ENCODE assay signal across 1 mouse cellular context in genomic region chr17:33759767-33760254, GRCm38 (mm10).
TF ChIP-seq lines count a peak whose summit lies in the region.

No protein-coding gene starts in this region.

TF ChIP-seq in CH12.LX, 34 proteins besides CTCF, POLR2A, EP300 and RAD21:
- TF ChIP-seq IRF4 (IDR thresholded peaks at IDR 0.05; ENCODE audit: low read depth, low read length) (no peak; the same call in 1 of the 2 replicates), PAX5 (IDR thresholded peaks at IDR 0.05; ENCODE audit: low read length) (no peak), SIN3A (IDR thresholded peaks at IDR 0.05; ENCODE audit: low read length) (peak; percentile 58), ZC3H11A (IDR thresholded peaks at IDR 0.05; ENCODE audit: low read depth, low read length) (no peak), TBP (conservative IDR thresholded peaks at IDR 0.05; ENCODE audit: low read depth, low read length) (no peak), ETS1 (conservative IDR thresholded peaks at IDR 0.05; ENCODE audit: low read depth, low read length) (no peak), BHLHE40 (IDR thresholded peaks at IDR 0.05; ENCODE audit: low read depth, low read length) (no peak), ZKSCAN1 (IDR thresholded peaks at IDR 0.05; ENCODE audit: borderline replicate concordance, low read depth, low read length) (no peak), MAFK (IDR thresholded peaks at IDR 0.05; ENCODE audit: insufficient replicate concordance, low read length) (no peak), GABPA (IDR thresholded peaks at IDR 0.05; ENCODE audit: insufficient replicate concordance, low read depth, low read length) (no peak), E2F4 (IDR thresholded peaks at IDR 0.05; ENCODE audit: insufficient replicate concordance, low read depth, low read length) (no peak), ZNF384 (IDR thresholded peaks at IDR 0.05; ENCODE audit: low read depth, low read length) (no peak), SMC3 (IDR thresholded peaks at IDR 0.05; ENCODE audit: low read depth, low read length) (no peak), HCFC1 (IDR thresholded peaks at IDR 0.05; ENCODE audit: low read depth, low read length) (no peak), CHD1 (IDR thresholded peaks at IDR 0.05; ENCODE audit: low read depth, low read length) (no peak; the same call in 1 of the 2 replicates), MYC (IDR thresholded peaks at IDR 0.05; ENCODE audit: low read depth, low read length) (no peak), MEF2A (IDR thresholded peaks at IDR 0.05; ENCODE audit: borderline replicate concordance, low read depth, low read length) (no peak), JUN (IDR thresholded peaks at IDR 0.05; ENCODE audit: insufficient read depth, low read depth, low read length) (no peak), USF1 (IDR thresholded peaks at IDR 0.05; ENCODE audit: low read depth, low read length) (no peak), MAX (IDR thresholded peaks at IDR 0.05; ENCODE audit: low read length) (no peak), KAT2A (IDR thresholded peaks at IDR 0.05; ENCODE audit: insufficient replicate concordance, low read length) (no peak), UBTF (IDR thresholded peaks at IDR 0.05; ENCODE audit: low read depth, low read length) (0 out of 2 replicates have a peak, but pooled peaks have one; percentile 47), JUND (conservative IDR thresholded peaks at IDR 0.05; ENCODE audit: low read depth, low read length) (no peak), MAZ (IDR thresholded peaks at IDR 0.05; ENCODE audit: low read depth, low read length) (no peak), MXI1 (IDR thresholded peaks at IDR 0.05; ENCODE audit: low read depth, low read length) (no peak), NELFE (IDR thresholded peaks at IDR 0.05; ENCODE audit: low read depth, low read length) (peak; percentile 62), RCOR1 (conservative IDR thresholded peaks at IDR 0.05; ENCODE audit: low read depth, low read length) (no peak), ZMIZ1 (IDR thresholded peaks at IDR 0.05; ENCODE audit: low read depth, low read length) (no peak), CHD2 (IDR thresholded peaks at IDR 0.05; ENCODE audit: low read length) (no peak), TCF12 (IDR thresholded peaks at IDR 0.05; ENCODE audit: low read depth, low read length) (0 out of 2 replicates have a peak, but pooled peaks have one; percentile 62), NRF1 (IDR thresholded peaks at IDR 0.05; ENCODE audit: low read depth, low read length) (no peak)
